Mouse (Mus musculus) E14TG2a.4 (cell line): ENCODE data around the gene Dnal4.

Source experiments
- CTCF ChIP-seq: conservative IDR thresholded peaks from 2 replicates; pipeline ENCODE4 v1.5.1; 2014; ENCODE audit warnings: low read length
- NANOG ChIP-seq: IDR thresholded peaks from 2 replicates; pipeline ENCODE4 v1.6.1; 2014; ENCODE audit warnings: borderline replicate concordance, low read length, mixed read lengths
- POU5F1 ChIP-seq: IDR thresholded peaks from 2 replicates; pipeline ENCODE4 v1.6.1; 2014; ENCODE audit warnings: low read length, borderline replicate concordance

- TF ChIP-seq CTCF (no peak), POU5F1 (no peak), NANOG (no peak)
Observed at GRCm38 (mm10) chr15:79801646-79802045, 24.0 kb upstream of the Dnal4 start.
